Mouse (Mus musculus) CH12.LX (cell line): ENCODE data around the gene Midn. TPM values are rescaled to one million over a fixed set of nuclear protein-coding genes. Genes with fewer than 3 reads are reported as not detected.

Experiments
- DNase-seq: peaks from one replicate; pipeline ENCODE4 v3.0.0-alpha.2; 2013; ENCODE audit errors: extremely low read depth
- H3K27ac ChIP-seq: 2 replicates; pipeline ENCODE4 v1.5.1; 2012; ENCODE audit warnings: low read depth, mild to moderate bottlenecking, control low read depth, moderate library complexity; ENCODE audit not compliant: insufficient read depth
- H3K27me3 ChIP-seq: replicated peaks from 2 replicates; pipeline ENCODE3; 2012; ENCODE audit warnings: inconsistent platforms
- H3K36me3 ChIP-seq, 2 experiments: replicated peaks in 1 of 2; 2 replicates each; pipeline versions ENCODE3 to v1.6.1; 2012; ENCODE audit warnings: inconsistent platforms in 1 of 2, low read length in 1 of 2, mild to moderate bottlenecking in 1 of 2, mixed read lengths in 1 of 2, moderate library complexity in 1 of 2; ENCODE audit not compliant: control insufficient read depth in 1 of 2, insufficient read depth in 1 of 2
- H3K4me1 ChIP-seq, 2 experiments: 2 replicates each; pipeline ENCODE4 v1.6.1; 2012; ENCODE audit warnings: inconsistent platforms in 1 of 2, moderate library complexity in 1 of 2; ENCODE audit not compliant: insufficient read depth in 2 of 2, control insufficient read depth in 1 of 2
- H3K4me2 ChIP-seq: 2 replicates; pipeline ENCODE4 v1.6.1; 2012; ENCODE audit warnings: low read depth, mild to moderate bottlenecking, control low read depth; ENCODE audit not compliant: poor library complexity, insufficient read depth, severe bottlenecking
- H3K4me3 ChIP-seq, 3 experiments: fragments of 150-350 bp in 1 of 3; sonication (generic) in 1 of 3; replicated peaks in 1 of 3; 2 replicates each; pipeline versions ENCODE3 to v1.5.1; 2011 to 2012; ENCODE audit warnings: low read depth in 2 of 3, low read length in 2 of 3, mild to moderate bottlenecking in 2 of 3, moderate library complexity in 2 of 3, control low read depth in 1 of 3, improper control_type of control experiment in 1 of 3, inconsistent platforms in 1 of 3, mixed read lengths in 1 of 3; ENCODE audit not compliant: poor library complexity in 1 of 3
- H3K79me2 ChIP-seq: replicated peaks from 2 replicates; pipeline ENCODE4 v1.6.1; 2012; ENCODE audit warnings: mild to moderate bottlenecking, moderate library complexity; ENCODE audit not compliant: control insufficient read depth, poor library complexity, insufficient read depth, severe bottlenecking; ENCODE audit errors: extremely low read depth
- H3K9ac ChIP-seq: 2 replicates; pipeline ENCODE4 v1.6.1; 2012; ENCODE audit warnings: low read depth, mild to moderate bottlenecking, control low read depth, moderate library complexity; ENCODE audit not compliant: insufficient read depth
- H3K9me3 ChIP-seq: replicated peaks from 2 replicates; pipeline ENCODE3; 2012; ENCODE audit warnings: low read length, inconsistent platforms, mixed read lengths
- CHD1 ChIP-seq: IDR thresholded peaks from 2 replicates; pipeline ENCODE4 v1.6.1; 2012; ENCODE audit warnings: low read depth, low read length, improper control_type of control experiment, inconsistent platforms
- CHD2 ChIP-seq: IDR thresholded peaks from 2 replicates; pipeline ENCODE4 v1.6.1; 2011; ENCODE audit warnings: low read length, improper control_type of control experiment
- CTCF ChIP-seq, 2 experiments: IDR thresholded peaks in 1 of 2; conservative IDR thresholded peaks in 1 of 2; 2 replicates each; pipeline ENCODE4 v1.5.1; 2011 to 2012; ENCODE audit warnings: low read depth in 2 of 2, low read length in 2 of 2, improper control_type of control experiment in 1 of 2, inconsistent platforms in 1 of 2, mild to moderate bottlenecking in 1 of 2, moderate library complexity in 1 of 2
- ETS1 ChIP-seq: conservative IDR thresholded peaks from 2 replicates; pipeline ENCODE4 v1.6.1; 2012; ENCODE audit warnings: low read depth, mild to moderate bottlenecking, inconsistent platforms, low read length, improper control_type of control experiment, moderate library complexity
- GABPA ChIP-seq: IDR thresholded peaks from 2 replicates; pipeline ENCODE4 v1.6.1; 2012; ENCODE audit warnings: low read depth, low read length, improper control_type of control experiment, inconsistent platforms; ENCODE audit not compliant: insufficient replicate concordance
- JUN ChIP-seq: IDR thresholded peaks from 2 replicates; pipeline ENCODE4 v1.6.1; 2011; ENCODE audit warnings: low read depth, mild to moderate bottlenecking, low read length, improper control_type of control experiment, moderate library complexity; ENCODE audit not compliant: insufficient read depth
- JUND ChIP-seq: conservative IDR thresholded peaks from 2 replicates; pipeline ENCODE4 v1.6.1; 2011; ENCODE audit warnings: low read depth, low read length, improper control_type of control experiment
- KAT2A ChIP-seq: IDR thresholded peaks from 2 replicates; pipeline ENCODE4 v1.6.1; 2012; ENCODE audit warnings: low read length, improper control_type of control experiment, inconsistent platforms; ENCODE audit not compliant: insufficient replicate concordance
- MAFK ChIP-seq: IDR thresholded peaks from 2 replicates; pipeline ENCODE4 v1.6.1; 2011; ENCODE audit warnings: low read length, improper control_type of control experiment; ENCODE audit not compliant: insufficient replicate concordance
- MAZ ChIP-seq: IDR thresholded peaks from 2 replicates; pipeline ENCODE4 v1.6.1; 2012; ENCODE audit warnings: low read depth, mild to moderate bottlenecking, inconsistent platforms, low read length, improper control_type of control experiment, moderate library complexity
- MEF2A ChIP-seq: IDR thresholded peaks from 2 replicates; pipeline ENCODE4 v1.6.1; 2014; ENCODE audit warnings: low read depth, mild to moderate bottlenecking, inconsistent platforms, low read length, improper control_type of control experiment, borderline replicate concordance
- MYC ChIP-seq: IDR thresholded peaks from 2 replicates; pipeline ENCODE4 v1.6.1; 2011; ENCODE audit warnings: low read depth, mild to moderate bottlenecking, improper control_type of control experiment, low read length
- POLR2A ChIP-seq: IDR thresholded peaks from 2 replicates; pipeline ENCODE4 v1.6.1; 2011; ENCODE audit warnings: low read depth, mild to moderate bottlenecking, improper control_type of control experiment, low read length
- POLR2AphosphoS2 ChIP-seq: IDR thresholded peaks from 2 replicates; pipeline ENCODE4 v1.6.1; 2011; ENCODE audit warnings: low read depth, low read length, improper control_type of control experiment
- RAD21 ChIP-seq: IDR thresholded peaks from 2 replicates; pipeline ENCODE4 v1.6.1; 2011; ENCODE audit warnings: low read depth, mild to moderate bottlenecking, low read length, improper control_type of control experiment, moderate library complexity
- RCOR1 ChIP-seq: conservative IDR thresholded peaks from 2 replicates; pipeline ENCODE4 v1.6.1; 2012; ENCODE audit warnings: low read depth, mild to moderate bottlenecking, inconsistent platforms, low read length, improper control_type of control experiment
- SMC3 ChIP-seq: IDR thresholded peaks from 2 replicates; pipeline ENCODE4 v1.6.1; 2011; ENCODE audit warnings: low read depth, low read length, improper control_type of control experiment
- USF1 ChIP-seq: IDR thresholded peaks from 2 replicates; pipeline ENCODE4 v1.6.1; 2014; ENCODE audit warnings: low read depth, mild to moderate bottlenecking, inconsistent platforms, low read length, improper control_type of control experiment
- USF2 ChIP-seq: conservative IDR thresholded peaks from 2 replicates; pipeline ENCODE4 v1.6.1; 2011; ENCODE audit warnings: low read depth, low read length, improper control_type of control experiment
- ZKSCAN1 ChIP-seq: IDR thresholded peaks from 2 replicates; pipeline ENCODE4 v1.6.1; 2012; ENCODE audit warnings: low read depth, inconsistent platforms, low read length, improper control_type of control experiment, borderline replicate concordance
- dilution Hi-C: fragments of 300-500 bp; cut with MboI; formaldehyde crosslinking; loops from 2 replicates; pipeline ENCODE4 v1.14.3; 2020; ENCODE audit warnings: low sequenced_read_pairs; ENCODE audit not compliant: extremely low pct_unique_long_range_greater_than_20kb, extremely low pct_ligation_motif_present
- in situ Hi-C: fragments of 300-500 bp; cut with MboI; formaldehyde crosslinking; loops from 3 replicates; pipeline ENCODE4 v1.14.3; 2019; ENCODE audit warnings: low sequenced_read_pairs, low pct_ligation_motif_present, low pct_unique_long_range_greater_than_20kb, mixed read lengths
- polyA plus RNA-seq: library from polyadenylated mRNA; unstranded; fragments of >175 nt; gene quantifications from 2 replicates; pipeline ENCODE4 v1.2.1, GENCODE M21; 2012; ENCODE audit warnings: low read depth; ENCODE audit not compliant: insufficient read length
- total RNA-seq, 2 experiments: library from RNA; depleted of rRNA; stranded (reverse); fragments of 300-350 nt in 1 of 2; fragments of >200 nt in 1 of 2; gene quantifications; 2 replicates each; pipeline ENCODE4 v1.2.3; 2012 to 2014

Midn gene
- total and polyA plus RNA-seq, 3 experiments, result 4.7 to 33.2 (median 16.2) TPM

DNA sequence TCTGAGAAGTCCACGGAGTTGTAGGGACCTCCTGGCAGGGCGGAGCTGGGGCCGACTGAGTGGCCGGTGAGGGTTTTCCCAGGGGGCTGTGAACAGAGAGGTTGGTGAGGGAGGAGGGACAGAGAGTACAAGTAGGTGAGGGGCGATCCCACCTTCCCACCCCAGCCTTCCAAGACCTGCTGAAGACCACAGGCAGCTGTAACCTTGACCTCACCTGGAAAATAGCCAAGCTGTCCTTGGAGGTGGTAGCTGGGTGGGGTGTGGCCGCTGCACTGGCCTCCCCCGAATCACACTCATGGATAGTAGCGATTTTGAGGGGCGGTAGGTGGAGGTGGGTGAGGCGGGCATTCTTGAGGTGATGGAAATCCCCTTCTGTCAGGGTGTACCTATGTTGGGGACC, 12.9 kb upstream of the Midn start:
- dilution Hi-C loops, result no loop called here

DNA sequence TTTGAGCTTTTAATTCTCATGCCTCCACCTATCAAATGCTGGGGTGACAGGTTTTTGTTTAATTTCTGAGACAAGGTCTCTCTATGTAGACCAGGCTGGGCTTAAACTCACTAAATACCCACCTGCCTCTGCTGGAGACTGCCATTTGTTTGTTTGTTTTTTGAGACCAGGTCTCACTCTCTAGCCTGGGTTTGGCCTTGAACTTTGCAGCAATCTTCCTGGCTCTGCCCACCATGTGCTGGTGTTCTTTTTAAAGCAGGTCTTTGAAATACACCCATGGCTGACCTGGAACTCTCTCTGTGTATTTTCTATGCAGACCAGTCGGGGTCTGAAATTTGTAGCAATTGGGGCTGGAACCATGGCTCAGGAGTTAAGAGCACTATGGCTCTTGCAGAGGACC, 12.4 kb upstream of the Midn start:
- Histone ChIP-seq H3K36me3 (peaks cover 22 to 35% of the 10 kb centered on the region in 2 experiments), H3K4me3 (no peak overlapping the region), H3K27me3 (peaks cover 24% of the 10 kb centered on the region), H3K4me2 (no peak overlapping the region), H3K4me1 (peaks cover 12 to 30% of the 10 kb centered on the region in 2 experiments), H3K27ac (no peak overlapping the region), H3K79me2 (no peaks in the 10 kb centered on the region), H3K9me3 (no peaks in the 10 kb centered on the region), H3K9ac (no peak overlapping the region)
- TF ChIP-seq POLR2AphosphoS2 (no peak), RAD21 (no peak)
- dilution Hi-C loops (no loop called here), in situ Hi-C loops (no loop called here)
- DNase-seq, result no peak

More for the DNA sequence above, 12.9 kb upstream of the Midn start:
- Histone ChIP-seq H3K9me3 (no peaks in the 10 kb centered on the region), H3K4me2 (no peak overlapping the region), H3K4me3 (no peak overlapping the region), H3K9ac (no peak overlapping the region), H3K36me3 (peaks cover 27 to 40% of the 10 kb centered on the region in 2 experiments), H3K27me3 (peaks cover 20% of the 10 kb centered on the region), H3K79me2 (no peaks in the 10 kb centered on the region), H3K4me1 (peaks cover 12 to 26% of the 10 kb centered on the region in 2 experiments), H3K27ac (no peak overlapping the region)
- in situ Hi-C loops, result no loop called here
- DNase-seq, result no peak
- no peak for TF ChIP-seq RAD21
- TF ChIP-seq MAFK, result no peak
- no peak for TF ChIP-seq SMC3
- TF ChIP-seq MYC, result no peak
- no peak for TF ChIP-seq JUND
- no peak for TF ChIP-seq POLR2AphosphoS2
- TF ChIP-seq ETS1, result no peak
- TF ChIP-seq USF1, result no peak
- TF ChIP-seq USF2, result no peak
- no peak for TF ChIP-seq JUN
- no peak for TF ChIP-seq MEF2A
- TF ChIP-seq CTCF (conservative IDR thresholded peaks at IDR 0.05 in 1 of 2, IDR thresholded peaks at IDR 0.05 in 1 of 2; ENCODE audit: low read depth in 2 of 2, low read length in 2 of 2), result no peak
- no peak for TF ChIP-seq ZKSCAN1
- no peak for TF ChIP-seq CHD2
- TF ChIP-seq KAT2A, result no peak
- TF ChIP-seq POLR2A, result no peak
- TF ChIP-seq CHD1, result no peak
- TF ChIP-seq RCOR1, result no peak
- no peak for TF ChIP-seq MAZ
- no peak for TF ChIP-seq GABPA
